Mouse (Mus musculus) ES-E14 (cell line): ENCODE measurements at regions not wholly inside any gene's neighbourhood (a gene's known extent, or its start where the extent isn't known, plus 50 kb on each side); places are given as distances from the start of the nearest gene placed in this dataset.

Source experiments
- CHD2 ChIP-seq: IDR thresholded peaks from 2 replicates; pipeline ENCODE4 v1.6.1; 2014; ENCODE audit warnings: mild to moderate bottlenecking, low read depth, low read length, inconsistent platforms
- HCFC1 ChIP-seq: IDR thresholded peaks from 2 replicates; pipeline ENCODE4 v1.6.1; 2012; ENCODE audit warnings: low read length, inconsistent platforms, borderline replicate concordance; ENCODE audit not compliant: insufficient read depth
- MAFK ChIP-seq: IDR thresholded peaks from 2 replicates; pipeline ENCODE4 v1.6.1; 2014; ENCODE audit warnings: mild to moderate bottlenecking, low read depth, low read length, inconsistent platforms; ENCODE audit not compliant: insufficient read depth
- ZNF384 ChIP-seq: IDR thresholded peaks from 2 replicates; pipeline ENCODE4 v1.6.1; 2012; ENCODE audit warnings: low read depth, low read length, inconsistent platforms

DNA sequence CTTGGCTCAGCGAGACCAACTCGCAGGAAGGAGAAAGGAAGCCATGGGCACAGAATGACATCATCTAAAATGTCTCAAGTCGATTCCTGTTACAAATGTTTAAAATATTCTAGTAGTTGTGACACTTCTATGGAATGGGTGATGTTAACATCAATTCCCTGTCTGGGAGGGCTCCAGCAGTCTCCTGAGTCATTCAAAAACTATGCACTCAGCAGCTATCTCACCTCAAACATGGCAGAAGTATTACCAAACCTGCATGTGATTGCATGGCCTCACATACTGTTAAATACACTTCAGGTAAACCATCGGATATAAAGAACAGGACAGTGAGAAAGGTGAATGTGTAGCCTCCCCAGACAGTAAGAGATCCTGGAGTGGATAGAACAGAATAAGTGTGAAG lies 66.7 kb upstream of the Tnfaip3 start:
- TF ChIP-seq CHD2 (no peak), ZNF384 (no peak), MAFK (no peak), HCFC1 (no peak)
